Mouse (Mus musculus): Measurements from ENCODE around the gene C3ar1. TPM values are rescaled to one million over a fixed set of nuclear protein-coding genes. Genes with fewer than 3 reads are reported as not detected.
A peak's percentile ranks its signal among the peaks of the same experiment; 100 is the strongest.

Gene C3ar1
- polyA plus RNA-seq, 1 experiment from 2014 or later = 1.8 TPM

GRCm38 (mm10) chr6:122810615-122811279 lies 45.2 kb downstream of the C3ar1 start:
- Histone ChIP-seq H3K9me3 (no peaks in the 10 kb centered on the region), H3K9ac (replicated peaks) (peak overlapping the region; percentile 69), H3K27me3 (no peaks in the 10 kb centered on the region), H3K4me3 (peak overlapping the region; percentile 76), H3K4me2 (replicated peaks) (peak overlapping the region; percentile 59), H3K4me1 (peaks cover 7% of the 10 kb centered on the region; the same call in 1 of the 2 replicates), H3K36me3 (no peaks in the 10 kb centered on the region), H3K27ac (replicated peaks) (peak overlapping the region; percentile 99)
- WGBS = under 1% methylated on average over 30 of the region's 30 CpGs
- peak; percentile 99 for ATAC-seq (ENCODE audit: low FRiP score, low read depth)

GRCm38 (mm10) chr6:122810022-122810614 lies 45.8 kb downstream of the C3ar1 start:
- peak; percentile 0; the same call in 1 of the 2 replicates for ATAC-seq (ENCODE audit: low FRiP score, low read depth)
- Histone ChIP-seq H3K9ac (replicated peaks) (peak overlapping the region; percentile 35; the same call in 1 of the 2 replicates), H3K4me3 (peak overlapping the region; percentile 76), H3K27me3 (no peaks in the 10 kb centered on the region), H3K4me1 (peaks cover 7% of the 10 kb centered on the region; the same call in 1 of the 2 replicates), H3K36me3 (no peaks in the 10 kb centered on the region), H3K4me2 (replicated peaks) (peak overlapping the region; percentile 59), H3K27ac (replicated peaks) (peak overlapping the region; percentile 99), H3K9me3 (no peaks in the 10 kb centered on the region)
- WGBS = under 1% methylated on average over 11 of the region's 11 CpGs

- H3K27ac ChIP-seq (replicated peaks) = no peak overlapping the region
- peaks cover 11% of the 10 kb centered on the region for H3K4me1 ChIP-seq
- WGBS = 27% methylated on average over 5 of the region's 5 CpGs
- no peak overlapping the region for H3K9ac ChIP-seq (replicated peaks)
- peaks cover 38% of the 10 kb centered on the region for H3K27me3 ChIP-seq
- ATAC-seq (ENCODE audit: low FRiP score, low read depth) = no peak
- no peak overlapping the region for H3K4me3 ChIP-seq
- no peak overlapping the region for H3K4me2 ChIP-seq (replicated peaks)
- no peaks in the 10 kb centered on the region for H3K9me3 ChIP-seq
- H3K36me3 ChIP-seq = no peaks in the 10 kb centered on the region
These were observed 51.5 kb downstream of the C3ar1 start for GRCm38 (mm10) chr6:122804418-122804817.

- ATAC-seq (ENCODE audit: low FRiP score, low read depth) = peak; percentile 61
- no peak overlapping the region for H3K27ac ChIP-seq (replicated peaks)
- peaks cover 11% of the 10 kb centered on the region for H3K4me1 ChIP-seq
- peaks cover 38% of the 10 kb centered on the region for H3K27me3 ChIP-seq
- no peaks in the 10 kb centered on the region for H3K9me3 ChIP-seq
- WGBS = 1% methylated on average over 34 of the region's 34 CpGs
- H3K4me2 ChIP-seq (replicated peaks) = peak overlapping the region; percentile 87
- peak overlapping the region; percentile 68 for H3K9ac ChIP-seq (replicated peaks)
- no peaks in the 10 kb centered on the region for H3K36me3 ChIP-seq
- peak overlapping the region; percentile 51 for H3K4me3 ChIP-seq
These were observed 54.0 kb downstream of the C3ar1 start for GRCm38 (mm10) chr6:122801801-122802514.

- Histone ChIP-seq H3K4me1 (peaks cover 11% of the 10 kb centered on the region), H3K4me2 (replicated peaks) (peak within 1 kb of the TSS; percentile 87), H3K4me3 (peak within 1 kb of the TSS; percentile 51), H3K9me3 (no peaks in the 10 kb centered on the region), H3K27ac (replicated peaks) (no peak within 1 kb of the TSS), H3K36me3 (no peaks in the 10 kb centered on the region), H3K9ac (replicated peaks) (peak within 1 kb of the TSS; percentile 68), H3K27me3 (peaks cover 38% of the 10 kb centered on the region)
- peak; percentile 68 for ATAC-seq (ENCODE audit: low FRiP score, low read depth)
- under 1% methylated on average over 45 of the region's 46 CpGs for WGBS
These were observed 54.6 kb downstream of the C3ar1 start, which contains the start of gene Slc2a3 for GRCm38 (mm10) chr6:122801301-122801800. TSS of gene Slc2a3 (minus strand) at chr6:122801640.

- H3K4me3 ChIP-seq = peak overlapping the region; percentile 51
- peaks cover 11% of the 10 kb centered on the region for H3K4me1 ChIP-seq
- peaks cover 38% of the 10 kb centered on the region for H3K27me3 ChIP-seq
- peak overlapping the region; percentile 68; the same call in 1 of the 2 replicates for H3K9ac ChIP-seq (replicated peaks)
- H3K9me3 ChIP-seq = no peaks in the 10 kb centered on the region
- H3K36me3 ChIP-seq = no peaks in the 10 kb centered on the region
- WGBS = 36% methylated on average over 10 of the region's 10 CpGs
- H3K4me2 ChIP-seq (replicated peaks) = peak overlapping the region; percentile 87
- no peak overlapping the region for H3K27ac ChIP-seq (replicated peaks)
- ATAC-seq (ENCODE audit: low FRiP score, low read depth) = no peak
These were observed 55.2 kb downstream of the C3ar1 start for GRCm38 (mm10) chr6:122800640-122801300.

Small RNA genes lying within 50 kb of the gene (microRNA-seq; reads per million reads assigned to microRNA genes)
- not detected for gene Mir7231

Other genes starting within 250 kb of the C3ar1 start
- not detected in 2 replicates for gene Gdf3, start 246.1 kb downstream of the C3ar1 start, polyA plus RNA-seq (2016; fragmentation: Nextera tagmentation; extraction: Ambion mirVana)
- not detected in 2 replicates for gene Dppa3, start 229.8 kb downstream of the C3ar1 start, polyA plus RNA-seq (2016; fragmentation: Nextera tagmentation; extraction: Ambion mirVana)
- 0.14 and 0.20 TPM in 2 replicates for gene Nanog, start 148.7 kb downstream of the C3ar1 start, polyA plus RNA-seq (2016; fragmentation: Nextera tagmentation; extraction: Ambion mirVana)
- gene Slc2a3, start 54.5 kb downstream of the C3ar1 start, polyA plus RNA-seq (2016; fragmentation: Nextera tagmentation; extraction: Ambion mirVana) = 22.5 and 24.8 TPM in 2 replicates
- 5.7 and 5.8 TPM in 2 replicates for gene Foxj2, start 36.2 kb downstream of the C3ar1 start, polyA plus RNA-seq (2016; fragmentation: Nextera tagmentation; extraction: Ambion mirVana)
- gene Necap1, start 18.3 kb upstream of the C3ar1 start, polyA plus RNA-seq (2016; fragmentation: Nextera tagmentation; extraction: Ambion mirVana) = 77.3 and 77.9 TPM in 2 replicates
- gene Clec4a1, start 65.7 kb upstream of the C3ar1 start, polyA plus RNA-seq (2016; fragmentation: Nextera tagmentation; extraction: Ambion mirVana) = 1.7 and 1.9 TPM in 2 replicates
- gene Clec4a3, start 96.4 kb upstream of the C3ar1 start, polyA plus RNA-seq (2016; fragmentation: Nextera tagmentation; extraction: Ambion mirVana) = 0.92 and 1.2 TPM in 2 replicates
- gene Clec4a4, start 134.2 kb upstream of the C3ar1 start, polyA plus RNA-seq (2016; fragmentation: Nextera tagmentation; extraction: Ambion mirVana) = not detected in 2 replicates
- gene Clec4b1, start 193.8 kb upstream of the C3ar1 start, polyA plus RNA-seq (2016; fragmentation: Nextera tagmentation; extraction: Ambion mirVana) = not detected in 2 replicates

Data from midbrain, embryonic 12.5 days (tissue).